28 mouse cellular contexts compared by ENCODE assay signal in the genomic region with DNA sequence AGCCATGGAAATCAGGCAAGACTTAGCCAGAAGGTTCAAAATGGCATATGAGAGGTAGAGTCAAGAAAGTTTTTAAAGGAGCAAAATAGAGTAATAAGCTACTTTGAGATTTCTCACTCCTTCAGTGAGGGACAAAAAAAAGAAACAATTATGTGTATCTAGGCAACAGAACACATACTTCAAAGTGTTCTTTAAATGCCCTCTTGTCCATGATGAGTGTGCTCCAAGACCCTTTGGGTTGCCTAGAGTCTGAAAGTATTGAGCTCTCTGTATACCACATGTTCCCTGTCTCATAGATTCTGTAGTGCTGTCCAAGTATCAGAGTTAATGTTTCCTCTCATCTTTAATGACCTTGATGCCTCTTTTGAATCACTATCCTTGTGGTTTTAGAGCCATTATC.
"Had no signal": no experiment of that assay in that cellular context is flagged by ENCODE, and none has a peak within 500 bp of the region (broad histone marks: within the 10 kb centered on the region; RNA-seq: fewer than 3 reads in every experiment).

No protein-coding gene starts in this region.

- H3K4me1 ChIP-seq: limb, embryonic 13.5 days; limb, embryonic 15.5 days; liver, embryonic 12.5 days; liver, embryonic 13.5 days; liver, embryonic 15.5 days; lung, embryonic 15.5 days; megakaryocyte, embryonic 14.5 days; midbrain, embryonic 10.5 days; midbrain, embryonic 12.5 days; midbrain, embryonic 15.5 days; neural tube, embryonic 12.5 days had no signal

- ATAC-seq: liver, embryonic 12.5 days; liver, postnatal 0 days; midbrain, embryonic 13.5 days; midbrain, embryonic 15.5 days; midbrain, embryonic 16.5 days had no signal

- DNase-seq: layer of hippocampus, postnatal 36 days; left cerebral cortex, postnatal 4 days; liver; liver, embryonic 13.5 days; liver, postnatal 0 days; lung, embryonic 14.5 days; lung, postnatal 4 days; midbrain, embryonic 14.5 days had no signal

- H3K4me3 ChIP-seq: left cerebral cortex, adult 2 months; limb, embryonic 10.5 days; limb, embryonic 12.5 days; limb, embryonic 13.5 days; limb, embryonic 15.5 days; liver, embryonic 12.5 days; liver, embryonic 13.5 days; liver, embryonic 15.5 days; lung, embryonic 15.5 days; megakaryocyte, embryonic 14.5 days; midbrain, embryonic 10.5 days; midbrain, embryonic 12.5 days; midbrain, embryonic 13.5 days; midbrain, embryonic 15.5 days; myocyte; neural tube, embryonic 12.5 days had no signal

- H3K9ac ChIP-seq: limb, embryonic 12.5 days; limb, embryonic 13.5 days; limb, embryonic 15.5 days; liver, embryonic 12.5 days; liver, embryonic 13.5 days; liver, embryonic 14.5 days; liver, embryonic 15.5 days; liver, postnatal 0 days; lung, embryonic 14.5 days; lung, embryonic 15.5 days; midbrain, embryonic 12.5 days; midbrain, embryonic 13.5 days; midbrain, embryonic 15.5 days; neural tube, embryonic 12.5 days had no signal

- H3K27me3 ChIP-seq: limb, embryonic 12.5 days; limb, embryonic 13.5 days; limb, embryonic 15.5 days; lung, embryonic 15.5 days; midbrain, embryonic 12.5 days; midbrain, embryonic 13.5 days; midbrain, embryonic 15.5 days; neural tube, embryonic 12.5 days had no signal

- H3K27ac ChIP-seq: left cerebral cortex, adult 2 months; limb, embryonic 10.5 days; limb, embryonic 12.5 days; limb, embryonic 13.5 days; limb, embryonic 15.5 days; liver, embryonic 12.5 days; liver, embryonic 13.5 days; liver, embryonic 14.5 days; liver, embryonic 15.5 days; lung, embryonic 15.5 days; macrophage; midbrain, embryonic 10.5 days; midbrain, embryonic 12.5 days; midbrain, embryonic 13.5 days; midbrain, embryonic 15.5 days; neural tube, embryonic 12.5 days had no signal

- H3K9me3 ChIP-seq: limb, embryonic 10.5 days; limb, embryonic 15.5 days; liver, embryonic 12.5 days; liver, embryonic 13.5 days; liver, embryonic 15.5 days; lung, embryonic 15.5 days; midbrain, embryonic 10.5 days; midbrain, embryonic 13.5 days; neural tube, embryonic 12.5 days had no signal

- H3K4me2 ChIP-seq: limb, embryonic 12.5 days; limb, embryonic 13.5 days; limb, embryonic 15.5 days; liver, embryonic 11.5 days; liver, embryonic 12.5 days; liver, embryonic 13.5 days; liver, embryonic 15.5 days; lung, embryonic 14.5 days; lung, embryonic 15.5 days; midbrain, embryonic 11.5 days; midbrain, embryonic 12.5 days; midbrain, embryonic 13.5 days; midbrain, embryonic 15.5 days; neural tube, embryonic 12.5 days had no signal

- H3K36me3 ChIP-seq: limb, embryonic 10.5 days; limb, embryonic 12.5 days; limb, embryonic 13.5 days; limb, embryonic 15.5 days; liver, embryonic 12.5 days; liver, embryonic 13.5 days; liver, embryonic 15.5 days; lung, embryonic 15.5 days; midbrain, embryonic 10.5 days; midbrain, embryonic 12.5 days; midbrain, embryonic 13.5 days; midbrain, embryonic 15.5 days; neural tube, embryonic 12.5 days had no signal
